Mouse (Mus musculus) midbrain, embryonic 15.5 days (tissue): ENCODE data around the gene Tmco1. TPM values are rescaled to one million over a fixed set of nuclear protein-coding genes. Genes with fewer than 3 reads are reported as not detected.

Experiments used
- ATAC-seq: fragments of 200-750 bp; cut with Nextera tagmentation; replicated peaks from 2 replicates; pipeline ENCODE4 v1.8.0; 2017; ENCODE audit warnings: moderate TSS enrichment
- H3K27ac ChIP-seq: fragments of 300-500 bp; sonication (generic); 2 replicates; pipeline ENCODE4 v1.5.1; 2015; ENCODE audit warnings: mild to moderate bottlenecking, inconsistent platforms
- H3K27me3 ChIP-seq: fragments of 300-500 bp; sonication (generic); replicated peaks from 2 replicates; pipeline ENCODE4 v1.6.1; 2015; ENCODE audit warnings: inconsistent platforms
- H3K36me3 ChIP-seq: fragments of 300-500 bp; sonication (generic); replicated peaks from 2 replicates; pipeline ENCODE4 v1.6.1; 2015; ENCODE audit warnings: inconsistent platforms
- H3K4me1 ChIP-seq: fragments of 300-500 bp; sonication (generic); 2 replicates; pipeline ENCODE4 v1.6.1; 2015; ENCODE audit warnings: inconsistent platforms
- H3K4me2 ChIP-seq: fragments of 300-500 bp; sonication (generic); 2 replicates; pipeline ENCODE4 v1.6.1; 2015; ENCODE audit warnings: inconsistent platforms, mild to moderate bottlenecking, moderate library complexity
- H3K4me3 ChIP-seq: fragments of 300-500 bp; sonication (generic); 2 replicates; pipeline ENCODE4 v1.5.1; 2015; ENCODE audit warnings: mild to moderate bottlenecking, inconsistent platforms
- H3K9ac ChIP-seq: fragments of 300-500 bp; sonication (generic); 2 replicates; pipeline ENCODE4 v1.6.1; 2015; ENCODE audit warnings: mild to moderate bottlenecking, inconsistent platforms
- H3K9me3 ChIP-seq: fragments of 300-500 bp; sonication (generic); 2 replicates; pipeline ENCODE4 v1.6.1; 2016; ENCODE audit warnings: inconsistent platforms
- WGBS: fragments of 180-500 bp; shearing (Covaris S2); methylation state at CpG from one replicate; pipeline ENCODE4 v1.1.7; 2015; ENCODE audit warnings: mixed read lengths; 5-methylcytosine and 5-hydroxymethylcytosine counted together
- polyA plus RNA-seq: library from polyadenylated mRNA; unstranded; fragments of >200 nt; fragmentation: Nextera tagmentation; extraction: Ambion mirVana; gene quantifications from 2 replicates; pipeline ENCODE4 v1.2.1, GENCODE M21; 2015

Tmco1 gene
- polyA plus RNA-seq, 1 experiment from 2014 or later = 70.6 TPM

GRCm38 (mm10) chr1:167368018-167368417, 59.8 kb downstream of the Tmco1 start:
- Histone ChIP-seq H3K4me1 (no peaks in the 10 kb centered on the region), H3K9me3 (no peaks in the 10 kb centered on the region), H3K4me3 (no peak overlapping the region), H3K9ac (no peak overlapping the region), H3K36me3 (peaks cover 16% of the 10 kb centered on the region), H3K4me2 (no peak overlapping the region), H3K27ac (no peak overlapping the region), H3K27me3 (no peaks in the 10 kb centered on the region)
- WGBS = 95% methylated on average over 4 of the region's 4 CpGs
- ATAC-seq = no peak

DNA sequence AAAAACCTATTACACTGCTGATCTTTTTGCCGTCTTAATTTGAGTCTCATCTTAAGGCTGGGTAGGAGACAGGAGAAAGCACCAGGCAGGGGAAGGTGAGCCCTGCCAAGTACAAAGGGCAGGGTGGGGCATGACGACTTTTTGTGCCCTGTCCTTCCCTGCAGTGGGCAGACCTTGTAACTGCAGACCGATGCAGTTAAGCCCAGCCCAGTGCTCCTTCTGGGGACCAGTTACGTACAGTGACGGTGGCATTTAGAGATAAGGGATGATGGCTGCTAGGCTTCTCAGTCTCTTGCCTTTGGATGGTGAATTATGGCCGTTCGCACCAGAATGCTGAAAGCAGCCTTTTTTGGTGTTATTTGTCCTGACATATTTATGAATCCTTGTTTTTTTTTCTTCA, 60.3 kb downstream of the Tmco1 start:
- 86% methylated on average over 7 of the region's 7 CpGs for WGBS
- no peak overlapping the region for H3K4me3 ChIP-seq
- no peak overlapping the region for H3K9ac ChIP-seq
- ATAC-seq = no peak
- H3K9me3 ChIP-seq = no peaks in the 10 kb centered on the region
- H3K27ac ChIP-seq = no peak overlapping the region
- peaks cover 16% of the 10 kb centered on the region for H3K36me3 ChIP-seq
- no peaks in the 10 kb centered on the region for H3K27me3 ChIP-seq
- H3K4me1 ChIP-seq = no peaks in the 10 kb centered on the region
- H3K4me2 ChIP-seq = no peak overlapping the region

- no peak overlapping the region for H3K4me3 ChIP-seq
- H3K9ac ChIP-seq = no peak overlapping the region
- no peaks in the 10 kb centered on the region for H3K27me3 ChIP-seq
- H3K4me1 ChIP-seq = no peaks in the 10 kb centered on the region
- no peak; the same call in 1 of the 2 replicates for ATAC-seq
- H3K4me2 ChIP-seq = no peak overlapping the region
- WGBS = 11% methylated on average over 7 of the region's 7 CpGs
- no peaks in the 10 kb centered on the region for H3K9me3 ChIP-seq
- no peak overlapping the region for H3K27ac ChIP-seq
- H3K36me3 ChIP-seq = peaks cover 16% of the 10 kb centered on the region
These were observed 61.7 kb downstream of the Tmco1 start for GRCm38 (mm10) chr1:167369905-167370304.

GRCm38 (mm10) chr1:167372739-167373138, 64.6 kb downstream of the Tmco1 start:
- 94% methylated on average over 7 of the region's 7 CpGs for WGBS
- peaks cover 6% of the 10 kb centered on the region; the same call in 1 of the 2 replicates for H3K36me3 ChIP-seq

DNA sequence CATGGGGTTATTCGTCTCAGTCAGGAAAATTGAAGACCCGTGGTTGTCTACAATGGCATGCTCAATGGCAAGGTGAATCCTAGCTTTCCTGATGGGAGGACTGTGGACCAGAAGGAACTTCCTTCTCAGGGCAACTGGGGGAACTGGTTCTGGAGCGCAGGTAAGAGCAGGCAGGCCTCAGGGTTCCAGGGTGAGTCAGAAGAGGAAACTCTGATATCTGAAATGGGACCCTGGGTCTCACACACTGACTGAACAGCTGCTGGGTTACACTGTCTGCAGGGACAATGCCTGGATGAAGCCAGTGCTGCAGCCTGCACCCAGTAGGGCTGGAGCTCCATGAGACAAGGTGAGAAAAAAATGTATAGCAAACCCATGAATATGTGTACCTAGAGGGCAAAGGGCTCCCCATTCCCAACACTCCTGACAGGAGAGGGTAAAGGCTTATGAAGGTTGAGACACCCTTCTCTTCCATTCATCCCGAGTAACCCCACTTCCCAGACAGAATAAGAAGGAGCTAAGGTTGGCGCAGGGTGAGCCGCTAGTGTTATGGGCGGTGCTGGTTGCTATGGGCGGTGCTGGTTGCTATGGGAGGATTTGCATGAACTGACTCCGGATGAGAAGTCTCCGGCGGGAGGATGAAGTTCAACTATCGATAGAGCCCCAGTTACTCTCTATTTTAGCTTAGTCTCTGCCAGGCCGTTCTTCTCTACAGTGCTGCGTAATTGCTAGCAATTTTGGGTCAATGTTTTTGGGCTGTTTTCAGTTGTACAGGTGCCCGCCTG, 66.0 kb downstream of the Tmco1 start:
- H3K4me3 ChIP-seq = no peak overlapping the region
- WGBS = 20% methylated on average over 15 of the region's 15 CpGs
- H3K36me3 ChIP-seq = peaks cover 6% of the 10 kb centered on the region; the same call in 1 of the 2 replicates

More at GRCm38 (mm10) chr1:167372739-167373138, 64.6 kb downstream of the Tmco1 start:
- Histone ChIP-seq H3K27me3 (no peaks in the 10 kb centered on the region), H3K9ac (no peak overlapping the region), H3K4me3 (no peak overlapping the region), H3K4me2 (no peak overlapping the region), H3K4me1 (no peaks in the 10 kb centered on the region), H3K27ac (no peak overlapping the region), H3K9me3 (no peaks in the 10 kb centered on the region)
- ATAC-seq = no peak

DNA sequence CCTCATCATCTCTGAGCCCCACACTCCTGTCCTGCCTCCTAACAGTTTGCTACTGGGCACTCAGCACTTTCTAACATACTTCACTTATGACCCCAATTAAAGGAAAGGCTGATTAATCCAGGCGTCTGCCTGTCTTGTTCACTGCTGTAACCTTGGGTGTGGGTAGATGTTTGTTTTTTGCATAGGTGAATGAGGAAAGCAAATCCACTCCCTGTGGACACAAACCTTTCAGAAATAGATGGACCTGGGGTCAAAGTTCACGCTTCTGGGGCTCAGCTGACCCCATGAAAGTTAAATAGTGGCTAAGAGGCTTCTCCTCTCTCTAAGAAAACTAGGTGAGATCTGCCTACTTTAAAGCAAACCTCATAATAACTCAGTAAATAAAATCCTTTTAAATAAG, 66.8 kb downstream of the Tmco1 start:
- Histone ChIP-seq H3K27ac (no peak overlapping the region), H3K27me3 (no peaks in the 10 kb centered on the region), H3K4me2 (no peak overlapping the region), H3K36me3 (peaks cover 6% of the 10 kb centered on the region; the same call in 1 of the 2 replicates), H3K4me1 (no peaks in the 10 kb centered on the region), H3K4me3 (no peak overlapping the region), H3K9me3 (no peaks in the 10 kb centered on the region), H3K9ac (no peak overlapping the region)
- no peak for ATAC-seq
- 56% methylated on average over 2 of the region's 2 CpGs for WGBS

More for the DNA sequence above, 66.0 kb downstream of the Tmco1 start:
- Histone ChIP-seq H3K9me3 (no peaks in the 10 kb centered on the region), H3K4me2 (no peak overlapping the region), H3K27ac (no peak overlapping the region), H3K4me1 (no peaks in the 10 kb centered on the region), H3K9ac (no peak overlapping the region), H3K27me3 (no peaks in the 10 kb centered on the region)
- no peak for ATAC-seq

DNA sequence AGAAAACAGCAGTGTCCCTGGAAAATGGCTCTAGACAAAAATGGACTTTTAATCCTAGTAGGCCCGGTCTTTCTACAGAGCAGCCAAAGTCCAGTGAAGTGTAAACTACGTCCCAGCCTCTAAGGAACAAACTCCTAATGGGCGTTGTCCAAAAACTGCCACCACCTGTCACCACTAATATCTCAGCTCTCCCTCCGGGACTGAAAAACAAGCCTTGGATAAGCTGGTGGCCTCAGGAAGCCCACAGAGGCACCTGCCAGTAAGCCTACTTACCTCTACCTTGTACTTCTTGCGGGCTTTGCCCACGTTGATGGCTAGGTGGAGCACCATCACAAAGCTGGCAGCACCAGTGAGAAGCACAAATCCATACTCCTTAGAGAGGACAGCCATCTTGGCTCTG, 69.8 kb downstream of the Tmco1 start:
- Histone ChIP-seq H3K27ac (no peak overlapping the region), H3K9me3 (no peaks in the 10 kb centered on the region), H3K4me3 (no peak overlapping the region), H3K4me2 (no peak overlapping the region), H3K4me1 (no peaks in the 10 kb centered on the region), H3K27me3 (no peaks in the 10 kb centered on the region), H3K36me3 (peaks cover 6% of the 10 kb centered on the region; the same call in 1 of the 2 replicates), H3K9ac (no peak overlapping the region)
- ATAC-seq = no peak
- 77% methylated on average over 6 of the region's 6 CpGs for whole genome bisulfite sequencing

DNA sequence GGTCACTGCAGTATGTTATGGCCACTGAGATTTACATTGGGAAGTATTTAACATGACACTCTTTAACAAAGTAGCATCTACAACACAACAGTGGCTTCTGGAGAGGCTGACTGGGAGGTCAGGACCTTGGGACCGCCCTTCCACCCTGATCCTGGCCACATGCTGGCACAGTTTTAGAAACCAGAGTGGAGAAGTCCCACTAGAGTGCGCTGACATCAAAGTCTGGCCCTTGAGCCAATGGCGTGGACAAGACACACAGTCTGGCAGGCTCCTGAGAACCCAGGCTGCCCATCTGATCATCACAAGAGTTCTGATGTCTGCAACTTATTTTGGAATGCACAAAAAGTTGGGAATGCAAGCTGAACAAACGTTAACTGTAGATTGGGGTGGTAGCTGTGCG, 71.6 kb downstream of the Tmco1 start:
- no peaks in the 10 kb centered on the region for H3K9me3 ChIP-seq
- H3K27ac ChIP-seq = no peak overlapping the region
- no peak for ATAC-seq
- H3K4me2 ChIP-seq = no peak overlapping the region
- H3K9ac ChIP-seq = no peak overlapping the region
- no peak overlapping the region for H3K4me3 ChIP-seq
- H3K4me1 ChIP-seq = no peaks in the 10 kb centered on the region
- H3K27me3 ChIP-seq = no peaks in the 10 kb centered on the region
- peaks cover 6% of the 10 kb centered on the region; the same call in 1 of the 2 replicates for H3K36me3 ChIP-seq
- 68% methylated on average over 5 of the region's 5 CpGs for WGBS

DNA sequence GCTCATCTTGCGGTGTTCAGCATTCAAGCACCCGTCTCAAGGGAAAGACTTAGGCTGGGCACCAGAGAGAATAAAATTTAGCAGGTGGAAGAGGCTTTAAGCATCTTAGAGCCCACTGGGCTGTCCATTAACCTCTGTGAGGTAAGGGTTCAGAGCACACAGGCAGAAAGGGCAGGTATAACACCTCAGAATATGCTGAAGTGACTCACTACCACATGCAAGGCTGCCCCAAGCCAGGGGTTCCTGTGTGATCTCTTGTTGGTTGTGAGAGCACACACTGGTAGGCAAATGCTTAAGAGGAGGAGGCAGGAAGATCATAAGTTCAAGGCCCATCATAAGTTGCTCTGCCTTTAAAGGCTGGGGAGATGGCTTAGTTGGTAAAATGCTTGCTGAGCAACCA, 72.0 kb downstream of the Tmco1 start:
- WGBS = 72% methylated on average over 2 of the region's 2 CpGs
- H3K4me3 ChIP-seq = no peak overlapping the region
- no peaks in the 10 kb centered on the region for H3K4me1 ChIP-seq
- no peak for ATAC-seq
- no peaks in the 10 kb centered on the region for H3K9me3 ChIP-seq
- H3K9ac ChIP-seq = no peak overlapping the region
- H3K27me3 ChIP-seq = no peaks in the 10 kb centered on the region
- peaks cover 6% of the 10 kb centered on the region; the same call in 1 of the 2 replicates for H3K36me3 ChIP-seq
- H3K4me2 ChIP-seq = no peak overlapping the region
- H3K27ac ChIP-seq = no peak overlapping the region

- no peak for ATAC-seq
- Histone ChIP-seq H3K4me1 (no peaks in the 10 kb centered on the region), H3K9ac (no peak overlapping the region), H3K9me3 (no peaks in the 10 kb centered on the region), H3K4me3 (no peak overlapping the region), H3K27ac (no peak overlapping the region), H3K27me3 (no peaks in the 10 kb centered on the region), H3K4me2 (no peak overlapping the region), H3K36me3 (peaks cover 1% of the 10 kb centered on the region; the same call in 1 of the 2 replicates)
- WGBS = 88% methylated on average over 8 of the region's 8 CpGs
These were observed 73.2 kb downstream of the Tmco1 start for GRCm38 (mm10) chr1:167381050-167382015.

GRCm38 (mm10) chr1:167382316-167382715, 74.1 kb downstream of the Tmco1 start:
- no peak for ATAC-seq
- Histone ChIP-seq H3K4me1 (no peaks in the 10 kb centered on the region), H3K4me2 (no peak overlapping the region), H3K36me3 (no peaks in the 10 kb centered on the region), H3K4me3 (no peak overlapping the region), H3K9me3 (no peaks in the 10 kb centered on the region), H3K27me3 (no peaks in the 10 kb centered on the region), H3K9ac (no peak overlapping the region), H3K27ac (no peak overlapping the region)
- 85% methylated on average over 7 of the region's 7 CpGs for WGBS

- Histone ChIP-seq H3K36me3 (no peaks in the 10 kb centered on the region), H3K27me3 (no peaks in the 10 kb centered on the region), H3K9me3 (no peaks in the 10 kb centered on the region), H3K4me3 (no peak overlapping the region), H3K4me1 (no peaks in the 10 kb centered on the region), H3K9ac (no peak overlapping the region), H3K27ac (no peak overlapping the region), H3K4me2 (no peak overlapping the region)
- no peak for ATAC-seq
- WGBS = 81% methylated on average over 5 of the region's 5 CpGs
These were observed 74.6 kb downstream of the Tmco1 start for GRCm38 (mm10) chr1:167382763-167383162.
